Mouse (Mus musculus): ENCODE data around the gene Them5. TPM values are rescaled to one million over a fixed set of nuclear protein-coding genes. Genes with fewer than 3 reads are reported as not detected.

Them5 gene
- not detected in 2 replicates for polyA plus RNA-seq (2012; rRNA removed)

DNA sequence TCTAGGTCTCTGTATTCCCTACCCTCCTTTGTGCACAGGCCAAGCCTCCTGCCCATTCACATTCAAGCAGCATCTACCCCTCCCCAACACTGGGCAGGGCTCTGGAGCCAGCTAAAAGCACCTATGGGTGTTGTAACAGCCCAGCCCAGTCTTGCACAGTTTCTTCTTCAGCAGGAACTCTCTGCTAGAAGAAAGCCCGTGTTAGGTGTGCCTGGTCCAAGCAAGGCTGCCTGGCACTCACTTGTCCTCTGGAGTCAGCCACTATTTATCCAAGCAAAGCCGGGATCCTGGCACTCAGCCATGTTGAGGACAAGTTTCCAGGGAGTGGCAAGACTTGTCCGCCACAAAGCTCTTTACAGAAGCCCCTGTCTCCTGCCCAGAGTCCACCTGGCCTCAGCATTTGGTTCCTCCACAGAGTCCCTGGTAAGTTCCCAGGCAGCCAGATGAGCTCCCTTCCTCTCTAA, at the start of gene Them5:
Them5 (plus strand) TSS at position 141 of the 464 bp plus-strand sequence.
- Histone ChIP-seq H3K4me1 (ENCODE audit: control insufficient read depth, insufficient read depth, insufficient read length) (no peaks in the 10 kb centered on the region), H3K27ac (ENCODE audit: insufficient read depth, low read length) (no peak within 1 kb of the TSS), H3K27me3 (ENCODE audit: control insufficient read depth, insufficient read depth, low read length) (no peaks in the 10 kb centered on the region), H3K4me3 (ENCODE audit: extremely low read depth, insufficient read depth, insufficient read length) (no peak within 1 kb of the TSS), H3K36me3 (ENCODE audit: control insufficient read depth, insufficient read depth, low read length) (no peaks in the 10 kb centered on the region)
- TF ChIP-seq POLR2A (IDR thresholded peaks at IDR 0.05; ENCODE audit: low read depth, low read length), result no peak
- no peak for TF ChIP-seq CTCF (IDR thresholded peaks at IDR 0.05; ENCODE audit: extremely low read depth, insufficient read depth, insufficient read length, insufficient replicate concordance)
- 70% methylated on average over 3 of the region's 3 CpGs for WGBS
- no peak for DNase-seq (ENCODE audit: low read depth in 1 of 2, low spot score in 2 of 2)

GRCm38 (mm10) chr3:94305457-94305856, 36.4 kb upstream of the Them5 start:
- no peaks in the 10 kb centered on the region for H3K36me3 ChIP-seq (ENCODE audit: control insufficient read depth, insufficient read depth, low read length)
- no peaks in the 10 kb centered on the region for H3K27me3 ChIP-seq (ENCODE audit: control insufficient read depth, insufficient read depth, low read length)
- H3K27ac ChIP-seq (ENCODE audit: insufficient read depth, low read length), result no peak overlapping the region
- H3K4me1 ChIP-seq (ENCODE audit: control insufficient read depth, insufficient read depth, insufficient read length), result no peaks in the 10 kb centered on the region
- H3K4me3 ChIP-seq (ENCODE audit: extremely low read depth, insufficient read depth, insufficient read length), result no peak overlapping the region
- DNase-seq (ENCODE audit: low read depth in 1 of 2, low spot score in 2 of 2), result no peak
- TF ChIP-seq CTCF (IDR thresholded peaks at IDR 0.05; ENCODE audit: extremely low read depth, insufficient read depth, insufficient read length, insufficient replicate concordance), result no peak
- no peak for TF ChIP-seq POLR2A (IDR thresholded peaks at IDR 0.05; ENCODE audit: low read depth, low read length)
- WGBS, result 48% methylated on average over 1 of the region's 1 CpGs

GRCm38 (mm10) chr3:94306975-94307374, 34.9 kb upstream of the Them5 start:
- H3K4me1 ChIP-seq (ENCODE audit: control insufficient read depth, insufficient read depth, insufficient read length), result peaks cover 1% of the 10 kb centered on the region; the same call in 1 of the 2 replicates
- no peaks in the 10 kb centered on the region for H3K36me3 ChIP-seq (ENCODE audit: control insufficient read depth, insufficient read depth, low read length)
- H3K4me3 ChIP-seq (ENCODE audit: extremely low read depth, insufficient read depth, insufficient read length), result no peak overlapping the region
- H3K27me3 ChIP-seq (ENCODE audit: control insufficient read depth, insufficient read depth, low read length), result no peaks in the 10 kb centered on the region
- TF ChIP-seq CTCF (IDR thresholded peaks at IDR 0.05; ENCODE audit: extremely low read depth, insufficient read depth, insufficient read length, insufficient replicate concordance) (no peak), POLR2A (IDR thresholded peaks at IDR 0.05; ENCODE audit: low read depth, low read length) (no peak)
- no peak overlapping the region for H3K27ac ChIP-seq (ENCODE audit: insufficient read depth, low read length)
- no peak for DNase-seq (ENCODE audit: low read depth in 1 of 2, low spot score in 2 of 2)

- DNase-seq (ENCODE audit: low read depth in 1 of 2, low spot score in 2 of 2), result peak; percentile 77 to 83
- H3K27me3 ChIP-seq (ENCODE audit: control insufficient read depth, insufficient read depth, low read length), result no peaks in the 10 kb centered on the region
- H3K4me3 ChIP-seq (ENCODE audit: extremely low read depth, insufficient read depth, insufficient read length), result peak within 1 kb of the TSS; percentile 73
- TF ChIP-seq POLR2A (IDR thresholded peaks at IDR 0.05; ENCODE audit: low read depth, low read length), result peak; percentile 37
- TF ChIP-seq CTCF (IDR thresholded peaks at IDR 0.05; ENCODE audit: extremely low read depth, insufficient read depth, insufficient read length, insufficient replicate concordance), result no peak
- no peaks in the 10 kb centered on the region for H3K36me3 ChIP-seq (ENCODE audit: control insufficient read depth, insufficient read depth, low read length)
- H3K4me1 ChIP-seq (ENCODE audit: control insufficient read depth, insufficient read depth, insufficient read length), result peaks cover 1% of the 10 kb centered on the region; the same call in 1 of the 2 replicates
- WGBS, result 2% methylated on average over 47 of the region's 47 CpGs
- peak within 1 kb of the TSS; percentile 69 for H3K27ac ChIP-seq (ENCODE audit: insufficient read depth, low read length)
These were observed 32.1 kb upstream of the Them5 start, which contains the start of gene Them4 for GRCm38 (mm10) chr3:94309633-94310363. TSS of gene Them4 (plus strand) at chr3:94310089.

GRCm38 (mm10) chr3:94310491-94310890, 31.4 kb upstream of the Them5 start:
- Histone ChIP-seq H3K36me3 (ENCODE audit: control insufficient read depth, insufficient read depth, low read length) (no peaks in the 10 kb centered on the region), H3K4me1 (ENCODE audit: control insufficient read depth, insufficient read depth, insufficient read length) (peaks cover 1% of the 10 kb centered on the region; the same call in 1 of the 2 replicates), H3K4me3 (ENCODE audit: extremely low read depth, insufficient read depth, insufficient read length) (peak overlapping the region; percentile 73), H3K27me3 (ENCODE audit: control insufficient read depth, insufficient read depth, low read length) (no peaks in the 10 kb centered on the region), H3K27ac (ENCODE audit: insufficient read depth, low read length) (peak overlapping the region; percentile 69)
- WGBS, result 46% methylated on average over 7 of the region's 7 CpGs
- DNase-seq (ENCODE audit: low read depth in 1 of 2, low spot score in 2 of 2), result no peak
- TF ChIP-seq POLR2A (IDR thresholded peaks at IDR 0.05; ENCODE audit: low read depth, low read length) (no peak), CTCF (IDR thresholded peaks at IDR 0.05; ENCODE audit: extremely low read depth, insufficient read depth, insufficient read length, insufficient replicate concordance) (no peak)

- Histone ChIP-seq H3K4me3 (ENCODE audit: extremely low read depth, insufficient read depth, insufficient read length) (no peak overlapping the region), H3K36me3 (ENCODE audit: control insufficient read depth, insufficient read depth, low read length) (no peaks in the 10 kb centered on the region), H3K27ac (ENCODE audit: insufficient read depth, low read length) (no peak overlapping the region), H3K4me1 (ENCODE audit: control insufficient read depth, insufficient read depth, insufficient read length) (peaks cover 1% of the 10 kb centered on the region; the same call in 1 of the 2 replicates), H3K27me3 (ENCODE audit: control insufficient read depth, insufficient read depth, low read length) (no peaks in the 10 kb centered on the region)
- no peak for DNase-seq (ENCODE audit: low read depth in 1 of 2, low spot score in 2 of 2)
- TF ChIP-seq POLR2A (IDR thresholded peaks at IDR 0.05; ENCODE audit: low read depth, low read length) (no peak), CTCF (IDR thresholded peaks at IDR 0.05; ENCODE audit: extremely low read depth, insufficient read depth, insufficient read length, insufficient replicate concordance) (no peak)
- 79% methylated on average over 6 of the region's 6 CpGs for WGBS
These were observed 31.0 kb upstream of the Them5 start for GRCm38 (mm10) chr3:94310911-94311310.

DNA sequence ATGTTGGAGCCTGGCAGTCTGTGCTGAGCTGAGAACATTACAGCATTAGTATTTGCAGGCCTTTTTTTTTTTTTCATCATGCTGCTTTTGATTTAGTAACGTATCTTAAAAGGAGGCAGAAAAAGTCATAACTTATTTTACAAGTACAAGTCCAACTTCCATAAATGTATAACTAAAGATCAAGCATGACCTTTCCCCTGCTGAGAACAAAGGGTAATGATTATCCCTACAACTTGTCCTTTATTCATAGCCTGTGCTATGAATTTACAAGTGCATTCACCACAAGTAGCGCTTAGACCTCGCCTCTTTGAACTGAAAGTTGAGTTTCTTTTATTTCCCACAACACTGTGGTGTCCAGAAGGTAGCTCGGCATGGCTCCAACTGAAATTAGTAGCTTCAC, 30.5 kb upstream of the Them5 start:
- no peak for TF ChIP-seq POLR2A (IDR thresholded peaks at IDR 0.05; ENCODE audit: low read depth, low read length)
- no peak for TF ChIP-seq CTCF (IDR thresholded peaks at IDR 0.05; ENCODE audit: extremely low read depth, insufficient read depth, insufficient read length, insufficient replicate concordance)
- H3K27ac ChIP-seq (ENCODE audit: insufficient read depth, low read length), result no peak overlapping the region
- H3K36me3 ChIP-seq (ENCODE audit: control insufficient read depth, insufficient read depth, low read length), result no peaks in the 10 kb centered on the region
- no peaks in the 10 kb centered on the region for H3K27me3 ChIP-seq (ENCODE audit: control insufficient read depth, insufficient read depth, low read length)
- H3K4me1 ChIP-seq (ENCODE audit: control insufficient read depth, insufficient read depth, insufficient read length), result peaks cover 1% of the 10 kb centered on the region; the same call in 1 of the 2 replicates
- no peak for DNase-seq (ENCODE audit: low read depth in 1 of 2, low spot score in 2 of 2)
- H3K4me3 ChIP-seq (ENCODE audit: extremely low read depth, insufficient read depth, insufficient read length), result no peak overlapping the region
- 90% methylated on average over 4 of the region's 4 CpGs for WGBS

All from spleen, adult 2 months (tissue).